In genomic region chr11:69758971-69759721, GRCm38 (mm10) we compare ENCODE assay signal across 8 mouse cellular contexts. TPM values are rescaled to one million over a fixed set of nuclear protein-coding genes. Genes with fewer than 3 reads are reported as not detected.
DNase-seq lines count a peak whose midpoint lies in the region; ATAC-seq and TF ChIP-seq lines count a peak whose summit lies in the region.

No protein-coding gene starts in this region.

- DNase-seq in c-Kit-positive CD71-negative TER-119-negative erythroid progenitor cells, embryonic 14.5 days (ENCODE audit: low read depth) = peak; percentile 88
- DNase-seq in forebrain, embryonic 11.5 days (ENCODE audit: low spot score) = peak; percentile 94
- peak; percentile 92 to 96 for DNase-seq in kidney, postnatal 25 days
- peak; percentile 90 to 92 (median 91) for DNase-seq in liver, embryonic 14.5 days (ENCODE audit: low read depth in 3 of 3, low spot score in 3 of 3)
- peak; percentile 68 to 84 for DNase-seq in thymus, adult 18-20 months

- H3K4me2 ChIP-seq in forebrain, embryonic 11.5 days (ENCODE audit: low read depth, low read length, severe bottlenecking) = peak overlapping the region; percentile 65
- peak overlapping the region; percentile 88 for H3K4me2 ChIP-seq in heart, embryonic 16.5 days (ENCODE audit: low read depth, low read length)
- peak overlapping the region; percentile 82 for H3K4me2 ChIP-seq in liver, embryonic 14.5 days (ENCODE audit: low read depth)
- peak overlapping the region; percentile 74 for H3K4me2 ChIP-seq in neural tube, embryonic 12.5 days (replicated peaks)

- peaks cover 4% of the 10 kb centered on the region for H3K36me3 ChIP-seq in ES-Bruce4 (ENCODE audit: control insufficient read depth, insufficient read depth, low read length, poor library complexity, severe bottlenecking)
- H3K36me3 ChIP-seq in forebrain, embryonic 11.5 days (ENCODE audit: control insufficient read depth, insufficient read depth, low read length) = no peaks in the 10 kb centered on the region
- H3K36me3 ChIP-seq in heart, embryonic 16.5 days (ENCODE audit: control insufficient read depth, insufficient read depth) = no peaks in the 10 kb centered on the region
- 0 out of 2 replicates have a peak, but pooled peaks cover 5% of the 10 kb centered on the region for H3K36me3 ChIP-seq in liver, embryonic 14.5 days (replicated peaks; ENCODE audit: control insufficient read depth, insufficient read depth, low read depth)
- H3K36me3 ChIP-seq in neural tube, embryonic 12.5 days = no peaks in the 10 kb centered on the region

- peaks cover 3% of the 10 kb centered on the region for H3K4me1 ChIP-seq in ES-Bruce4 (ENCODE audit: control insufficient read depth, insufficient read depth, low read length)
- peaks cover 17% of the 10 kb centered on the region for H3K4me1 ChIP-seq in forebrain, embryonic 11.5 days (replicated peaks; ENCODE audit: control insufficient read depth, insufficient read depth, low read length)
- H3K4me1 ChIP-seq in heart, embryonic 16.5 days (ENCODE audit: control insufficient read depth, insufficient read depth, low read length) = peaks cover 38% of the 10 kb centered on the region
- peaks cover 27 to 32% of the 10 kb centered on the region in 2 experiments for H3K4me1 ChIP-seq in liver, embryonic 14.5 days (replicated peaks; ENCODE audit: control insufficient read depth in 2 of 2, insufficient read depth in 2 of 2, low read length in 1 of 2)
- peaks cover 45% of the 10 kb centered on the region for H3K4me1 ChIP-seq in neural tube, embryonic 12.5 days

- H3K4me3 ChIP-seq in ES-Bruce4 (ENCODE audit: low read depth, low read length) = peak overlapping the region; percentile 92
- H3K4me3 ChIP-seq in forebrain, embryonic 11.5 days (ENCODE audit: low read depth, low read length) = peak overlapping the region; percentile 61
- peak overlapping the region; percentile 78 for H3K4me3 ChIP-seq in heart, embryonic 16.5 days (ENCODE audit: low read length)
- H3K4me3 ChIP-seq in liver, embryonic 14.5 days (ENCODE audit: insufficient read depth in 1 of 2, low read depth in 2 of 2, low read length in 2 of 2) = peak overlapping the region; percentile 78 to 79
- H3K4me3 ChIP-seq in neural tube, embryonic 12.5 days = peak overlapping the region; percentile 55

- peak; percentile 87 for ATAC-seq in forebrain, embryonic 11.5 days (replicated peaks; ENCODE audit: low FRiP score)
- ATAC-seq in heart, embryonic 16.5 days (replicated peaks; ENCODE audit: extremely low read depth, insufficient read depth, low FRiP score) = peak; percentile 85
- ATAC-seq in liver, embryonic 14.5 days (ENCODE audit: insufficient read depth) = peak; percentile 84
- peak; percentile 91 for ATAC-seq in neural tube, embryonic 12.5 days (ENCODE audit: low FRiP score, low read depth)

- peak overlapping the region; percentile 96 for H3K27ac ChIP-seq in ES-Bruce4 (ENCODE audit: insufficient read depth, low read length)
- peak overlapping the region; percentile 99 for H3K27ac ChIP-seq in forebrain, embryonic 11.5 days (ENCODE audit: low read depth, low read length)
- peak overlapping the region; percentile 99 for H3K27ac ChIP-seq in heart, embryonic 16.5 days (ENCODE audit: low read length)
- H3K27ac ChIP-seq in liver, embryonic 14.5 days = peak overlapping the region; percentile 97
- peak overlapping the region; percentile 97 for H3K27ac ChIP-seq in neural tube, embryonic 12.5 days

- TF ChIP-seq POLR2A in ES-Bruce4 (IDR thresholded peaks at IDR 0.05; ENCODE audit: insufficient read depth, low read length) = no peak

- no peak for TF ChIP-seq CTCF in ES-Bruce4 (IDR thresholded peaks at IDR 0.05; ENCODE audit: low read depth, low read length)
- TF ChIP-seq CTCF in liver, embryonic 14.5 days (IDR thresholded peaks at IDR 0.05; ENCODE audit: low read depth) = no peak

- H3K9me3 ChIP-seq in ES-Bruce4 (replicated peaks; ENCODE audit: control insufficient read depth, insufficient read depth, low read length, poor library complexity, severe bottlenecking) = no peaks in the 10 kb centered on the region
- no peaks in the 10 kb centered on the region for H3K9me3 ChIP-seq in forebrain, embryonic 11.5 days (ENCODE audit: control insufficient read depth, low read length)
- H3K9me3 ChIP-seq in heart, embryonic 16.5 days (replicated peaks; ENCODE audit: control insufficient read depth, low read length) = no peaks in the 10 kb centered on the region
- H3K9me3 ChIP-seq in liver, embryonic 14.5 days (ENCODE audit: control insufficient read depth, low read length) = no peaks in the 10 kb centered on the region
- no peaks in the 10 kb centered on the region for H3K9me3 ChIP-seq in neural tube, embryonic 12.5 days

- TF ChIP-seq EP300 in ES-Bruce4 (IDR thresholded peaks at IDR 0.05; ENCODE audit: insufficient read depth, low read depth, low read length) = no peak
- no peak for TF ChIP-seq EP300 in liver, embryonic 14.5 days (IDR thresholded peaks at IDR 0.05; ENCODE audit: low read depth)

- H3K9ac ChIP-seq in ES-Bruce4 (ENCODE audit: low read depth, poor library complexity, severe bottlenecking) = peak overlapping the region; percentile 87
- peak overlapping the region; percentile 83 for H3K9ac ChIP-seq in forebrain, embryonic 11.5 days (ENCODE audit: low read length)
- H3K9ac ChIP-seq in heart, embryonic 16.5 days (ENCODE audit: low read length) = peak overlapping the region; percentile 83
- H3K9ac ChIP-seq in liver, embryonic 14.5 days (replicated peaks) = peak overlapping the region; percentile 76
- peak overlapping the region; percentile 84 for H3K9ac ChIP-seq in neural tube, embryonic 12.5 days

- WGBS in forebrain, embryonic 11.5 days = under 1% methylated on average over 37 of the region's 37 CpGs
- WGBS in heart, embryonic 16.5 days = under 1% methylated on average over 37 of the region's 37 CpGs
- WGBS in liver, embryonic 14.5 days (ENCODE audit: insufficient replicate concordance) = under 1% methylated on average over 37 of the region's 37 CpGs
- under 1% methylated on average over 37 of the region's 37 CpGs for WGBS in neural tube, embryonic 12.5 days

- no peaks in the 10 kb centered on the region for H3K27me3 ChIP-seq in ES-Bruce4 (ENCODE audit: control insufficient read depth, insufficient read depth, low read length, poor library complexity, severe bottlenecking)
- H3K27me3 ChIP-seq in forebrain, embryonic 11.5 days (ENCODE audit: control insufficient read depth, insufficient read depth, low read length) = no peaks in the 10 kb centered on the region
- no peaks in the 10 kb centered on the region for H3K27me3 ChIP-seq in heart, embryonic 16.5 days (ENCODE audit: control insufficient read depth, insufficient read depth, low read length)
- no peaks in the 10 kb centered on the region for H3K27me3 ChIP-seq in liver, embryonic 14.5 days (ENCODE audit: control insufficient read depth, insufficient read depth, low read length)
- no peaks in the 10 kb centered on the region for H3K27me3 ChIP-seq in neural tube, embryonic 12.5 days (replicated peaks)

RNA-seq across cellular contexts. Expression of gene Polr2a, which starts 0.7 kb away (rescaled TPM):
- 102 and 103 TPM in 2 replicates for polyA plus RNA-seq in ES-Bruce4 (2011; ENCODE audit: insufficient read depth, insufficient read length, low read depth, missing spikeins)
- polyA plus RNA-seq in forebrain, embryonic 11.5 days (2014; fragmentation: Nextera tagmentation; extraction: Ambion mirVana) = 61.2 and 65.7 TPM in 2 replicates
- 13.8 and 16.9 TPM in 2 replicates for polyA plus RNA-seq in heart, embryonic 16.5 days (2015; fragmentation: Nextera tagmentation; extraction: Ambion mirVana)
- polyA plus RNA-seq in liver, embryonic 14.5 days (2012; rRNA removed) = 14.3 and 16.0 TPM in 2 replicates
- polyA plus RNA-seq in liver, embryonic 14.5 days (2014; fragmentation: Nextera tagmentation; extraction: Ambion mirVana) = 19.5 and 22.4 TPM in 2 replicates
- 28.5 and 31.2 TPM in 2 replicates for polyA plus RNA-seq in neural tube, embryonic 12.5 days (2016; fragmentation: Nextera tagmentation; extraction: Ambion mirVana)

RNA-seq across cellular contexts. Expression of gene Slc35g3, which starts 2.6 kb away (rescaled TPM):
- polyA plus RNA-seq in ES-Bruce4 (2011; ENCODE audit: insufficient read depth, insufficient read length, low read depth, missing spikeins) = not detected in 2 replicates
- polyA plus RNA-seq in forebrain, embryonic 11.5 days (2014; fragmentation: Nextera tagmentation; extraction: Ambion mirVana) = not detected in 2 replicates
- 0.16 and 0.18 TPM in 2 replicates for polyA plus RNA-seq in heart, embryonic 16.5 days (2015; fragmentation: Nextera tagmentation; extraction: Ambion mirVana)
- not detected in 2 replicates for polyA plus RNA-seq in liver, embryonic 14.5 days (2012; rRNA removed)
- not detected in 2 replicates for polyA plus RNA-seq in liver, embryonic 14.5 days (2014; fragmentation: Nextera tagmentation; extraction: Ambion mirVana)
- not detected in 2 replicates for polyA plus RNA-seq in neural tube, embryonic 12.5 days (2016; fragmentation: Nextera tagmentation; extraction: Ambion mirVana)

RNA-seq across cellular contexts. Expression of gene Zbtb4, which starts 6.6 kb away (rescaled TPM):
- 3.6 and 4.8 TPM in 2 replicates for polyA plus RNA-seq in ES-Bruce4 (2011; ENCODE audit: insufficient read depth, insufficient read length, low read depth, missing spikeins)
- polyA plus RNA-seq in forebrain, embryonic 11.5 days (2014; fragmentation: Nextera tagmentation; extraction: Ambion mirVana) = 1.1 and 1.4 TPM in 2 replicates
- 3.6 TPM in 2 replicates for polyA plus RNA-seq in heart, embryonic 16.5 days (2015; fragmentation: Nextera tagmentation; extraction: Ambion mirVana)
- polyA plus RNA-seq in liver, embryonic 14.5 days (2012; rRNA removed) = 1.4 and 1.5 TPM in 2 replicates
- polyA plus RNA-seq in liver, embryonic 14.5 days (2014; fragmentation: Nextera tagmentation; extraction: Ambion mirVana) = 0.45 and 0.58 TPM in 2 replicates
- 2.3 and 2.4 TPM in 2 replicates for polyA plus RNA-seq in neural tube, embryonic 12.5 days (2016; fragmentation: Nextera tagmentation; extraction: Ambion mirVana)

RNA-seq across cellular contexts. Expression of gene Chrnb1, which starts 36.6 kb away (rescaled TPM):
- polyA plus RNA-seq in ES-Bruce4 (2011; ENCODE audit: insufficient read depth, insufficient read length, low read depth, missing spikeins) = 10.1 and 12.1 TPM in 2 replicates
- 0.73 and 1.1 TPM in 2 replicates for polyA plus RNA-seq in forebrain, embryonic 11.5 days (2014; fragmentation: Nextera tagmentation; extraction: Ambion mirVana)
- polyA plus RNA-seq in heart, embryonic 16.5 days (2015; fragmentation: Nextera tagmentation; extraction: Ambion mirVana) = 5.8 and 6.0 TPM in 2 replicates
- polyA plus RNA-seq in liver, embryonic 14.5 days (2012; rRNA removed) = 0.44 and 0.58 TPM in 2 replicates
- polyA plus RNA-seq in liver, embryonic 14.5 days (2014; fragmentation: Nextera tagmentation; extraction: Ambion mirVana) = 0.32 and 0.33 TPM in 2 replicates
- polyA plus RNA-seq in neural tube, embryonic 12.5 days (2016; fragmentation: Nextera tagmentation; extraction: Ambion mirVana) = 5.3 and 5.8 TPM in 2 replicates

RNA-seq across cellular contexts. Expression of gene Fgf11, which starts 42.5 kb away (rescaled TPM):
- 1.8 and 2.5 TPM in 2 replicates for polyA plus RNA-seq in ES-Bruce4 (2011; ENCODE audit: insufficient read depth, insufficient read length, low read depth, missing spikeins)
- polyA plus RNA-seq in forebrain, embryonic 11.5 days (2014; fragmentation: Nextera tagmentation; extraction: Ambion mirVana) = 1.3 and 1.7 TPM in 2 replicates
- 2.2 and 3.0 TPM in 2 replicates for polyA plus RNA-seq in heart, embryonic 16.5 days (2015; fragmentation: Nextera tagmentation; extraction: Ambion mirVana)
- 0.41 and 0.42 TPM in 2 replicates for polyA plus RNA-seq in liver, embryonic 14.5 days (2012; rRNA removed)
- 0.06 and 0.13 TPM in 2 replicates for polyA plus RNA-seq in liver, embryonic 14.5 days (2014; fragmentation: Nextera tagmentation; extraction: Ambion mirVana)
- polyA plus RNA-seq in neural tube, embryonic 12.5 days (2016; fragmentation: Nextera tagmentation; extraction: Ambion mirVana) = 4.1 and 5.6 TPM in 2 replicates

Comparison
In these comparisons a context has a peak if more than half of its experiments do, and no peak if none do; other contexts are left out.
1. Peak in every context shown above with its lines: DNase-seq, ATAC-seq, H3K4me3 ChIP-seq and H3K27ac ChIP-seq.